Comparison of ENCODE assay signal across 8 mouse cellular contexts in the genomic region with DNA sequence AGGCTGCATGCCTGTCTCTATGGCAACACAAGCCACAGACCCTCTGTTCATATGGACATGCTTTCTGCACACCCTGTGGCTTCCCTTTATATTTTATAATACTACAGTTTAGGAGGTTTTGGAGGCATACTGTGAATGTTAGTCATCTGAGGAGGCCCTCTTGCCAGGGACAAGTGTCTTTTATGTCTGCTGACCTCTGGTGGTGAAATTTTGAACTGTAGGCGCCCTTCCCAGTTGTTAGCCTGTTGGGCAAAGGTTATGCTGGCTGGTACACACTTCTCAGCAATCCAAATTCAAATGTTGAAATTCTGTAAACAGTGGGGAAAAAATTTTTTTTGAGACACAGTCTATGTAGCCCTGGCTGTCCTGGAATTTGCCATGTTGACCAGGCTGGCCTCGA. TPM values are rescaled to one million over a fixed set of nuclear protein-coding genes. Genes with fewer than 3 reads are reported as not detected.
DNase-seq lines count a peak whose midpoint lies in the region; ATAC-seq and TF ChIP-seq lines count a peak whose summit lies in the region.

No protein-coding gene starts in this region.

- no peak overlapping the region for H3K4me3 ChIP-seq in intestine, postnatal 0 days (ENCODE audit: low read depth, low read length)
- H3K4me3 ChIP-seq in limb, embryonic 10.5 days = no peak overlapping the region
- no peak overlapping the region for H3K4me3 ChIP-seq in testis, adult 2 months (ENCODE audit: control insufficient read depth, low read depth, low read length)

- no peak overlapping the region for H3K4me2 ChIP-seq in intestine, postnatal 0 days (replicated peaks; ENCODE audit: low read depth)

- 47% methylated on average over 2 of the region's 2 CpGs for WGBS in intestine, postnatal 0 days
- 48% methylated on average over 2 of the region's 2 CpGs for WGBS in limb, embryonic 10.5 days

- peak; percentile 65 to 80 for DNase-seq in urinary bladder, adult 18-20 months (ENCODE audit: low spot score in 2 of 2)
- no peak for DNase-seq in urinary bladder, adult 2 months (ENCODE audit: low spot score)
- DNase-seq in cerebellum, adult 9-10 months = peak; percentile 87
- peak; percentile 83 to 90 for DNase-seq in frontal cortex, postnatal 36 days (ENCODE audit: low spot score in 2 of 2)
- peak; percentile 87 for DNase-seq in limb, embryonic 10.5 days (ENCODE audit: low spot score)
- DNase-seq in neural tube, embryonic 10.5 days (ENCODE audit: extremely low spot score, low spot score) = peak; percentile 85

- TF ChIP-seq CTCF in intestine, postnatal 0 days (IDR thresholded peaks at IDR 0.05; ENCODE audit: low read depth) = peak; percentile 85
- peak; percentile 23; the same call in 1 of the 2 replicates for TF ChIP-seq CTCF in testis, adult 2 months (IDR thresholded peaks at IDR 0.05; ENCODE audit: control insufficient read depth, insufficient read depth, insufficient replicate concordance, low read depth, low read length)

- no peak overlapping the region; the same call in 1 of the 2 replicates for H3K27ac ChIP-seq in intestine, postnatal 0 days (ENCODE audit: low read depth, low read length)
- H3K27ac ChIP-seq in limb, embryonic 10.5 days = no peak overlapping the region
- H3K27ac ChIP-seq in testis, adult 2 months (ENCODE audit: control insufficient read depth, insufficient read depth, low read depth, low read length) = no peak overlapping the region

- H3K9me3 ChIP-seq in intestine, postnatal 0 days (ENCODE audit: control insufficient read depth) = no peaks in the 10 kb centered on the region
- H3K9me3 ChIP-seq in limb, embryonic 10.5 days (replicated peaks) = no peaks in the 10 kb centered on the region

- no peak for TF ChIP-seq POLR2A in testis, adult 2 months (IDR thresholded peaks at IDR 0.05; ENCODE audit: control insufficient read depth, low read depth, low read length)

- H3K4me1 ChIP-seq in intestine, postnatal 0 days (replicated peaks; ENCODE audit: control insufficient read depth, insufficient read depth, low read length) = no peaks in the 10 kb centered on the region
- H3K4me1 ChIP-seq in limb, embryonic 10.5 days = 0 out of 2 replicates have a peak, but pooled peaks cover 3% of the 10 kb centered on the region
- no peaks in the 10 kb centered on the region; the same call in 1 of the 2 replicates for H3K4me1 ChIP-seq in testis, adult 2 months (ENCODE audit: control insufficient read depth, insufficient read depth, low read length)

- no peaks in the 10 kb centered on the region for H3K27me3 ChIP-seq in intestine, postnatal 0 days (replicated peaks; ENCODE audit: control insufficient read depth, insufficient read depth, low read length)
- H3K27me3 ChIP-seq in limb, embryonic 10.5 days (ENCODE audit: low read depth, poor library complexity, severe bottlenecking) = no peaks in the 10 kb centered on the region
- H3K27me3 ChIP-seq in testis, adult 2 months (ENCODE audit: control insufficient read depth, insufficient read depth, low read length) = no peaks in the 10 kb centered on the region

- no peaks in the 10 kb centered on the region for H3K36me3 ChIP-seq in intestine, postnatal 0 days (ENCODE audit: control insufficient read depth, insufficient read depth)
- H3K36me3 ChIP-seq in limb, embryonic 10.5 days = peaks cover 7% of the 10 kb centered on the region; the same call in 1 of the 2 replicates
- H3K36me3 ChIP-seq in testis, adult 2 months (ENCODE audit: control insufficient read depth, insufficient read depth, low read length) = no peaks in the 10 kb centered on the region

- H3K9ac ChIP-seq in intestine, postnatal 0 days (ENCODE audit: low read depth, low read length) = no peak overlapping the region

- no peak for ATAC-seq in intestine, postnatal 0 days

RNA-seq across cellular contexts. Expression of a gene that starts 2.7 kb away (rescaled TPM):
- 0.53 and 0.62 TPM in 2 replicates for polyA plus RNA-seq in urinary bladder, adult 2 months (2012; rRNA removed)
- 0.35 and 0.50 TPM in 2 replicates for polyA plus RNA-seq in intestine, postnatal 0 days (2015; fragmentation: Nextera tagmentation; extraction: Ambion mirVana)
- polyA plus RNA-seq in limb, embryonic 10.5 days (2016; fragmentation: Nextera tagmentation; extraction: Ambion mirVana) = 0.15 TPM in 1 of 2 replicates, not detected in the other
- polyA plus RNA-seq in testis, adult 2 months (2012; rRNA removed) = 131 and 168 TPM in 2 replicates

RNA-seq across cellular contexts. Expression of a gene that starts 16.3 kb away (rescaled TPM):
- polyA plus RNA-seq in urinary bladder, adult 2 months (2012; rRNA removed) = 145 and 166 TPM in 2 replicates
- polyA plus RNA-seq in intestine, postnatal 0 days (2015; fragmentation: Nextera tagmentation; extraction: Ambion mirVana) = 394 and 398 TPM in 2 replicates
- polyA plus RNA-seq in limb, embryonic 10.5 days (2016; fragmentation: Nextera tagmentation; extraction: Ambion mirVana) = 57.6 and 60.5 TPM in 2 replicates
- polyA plus RNA-seq in testis, adult 2 months (2012; rRNA removed) = 18.5 and 19.7 TPM in 2 replicates

RNA-seq across cellular contexts. Expression of a gene that starts 27.8 kb away (rescaled TPM):
- polyA plus RNA-seq in urinary bladder, adult 2 months (2012; rRNA removed) = 328 and 432 TPM in 2 replicates
- polyA plus RNA-seq in intestine, postnatal 0 days (2015; fragmentation: Nextera tagmentation; extraction: Ambion mirVana) = 109 and 115 TPM in 2 replicates
- 230 and 235 TPM in 2 replicates for polyA plus RNA-seq in limb, embryonic 10.5 days (2016; fragmentation: Nextera tagmentation; extraction: Ambion mirVana)
- 1,040 and 1,129 TPM in 2 replicates for polyA plus RNA-seq in testis, adult 2 months (2012; rRNA removed)

RNA-seq across cellular contexts. Expression of a gene that starts 36.5 kb away (rescaled TPM):
- polyA plus RNA-seq in urinary bladder, adult 2 months (2012; rRNA removed) = 19.1 and 24.2 TPM in 2 replicates
- polyA plus RNA-seq in intestine, postnatal 0 days (2015; fragmentation: Nextera tagmentation; extraction: Ambion mirVana) = 5.6 and 5.8 TPM in 2 replicates
- 9.1 and 9.8 TPM in 2 replicates for polyA plus RNA-seq in limb, embryonic 10.5 days (2016; fragmentation: Nextera tagmentation; extraction: Ambion mirVana)
- polyA plus RNA-seq in testis, adult 2 months (2012; rRNA removed) = 17.0 and 18.5 TPM in 2 replicates

Comparison
In these comparisons a context has a peak if more than half of its experiments do, and no peak if none do; other contexts are left out.
1. RNA of a gene that starts 2.7 kb away (polyA plus RNA-seq): 131 to 168 TPM in testis, adult 2 months; 0.53 to 0.62 TPM in urinary bladder, adult 2 months, 0.35 to 0.50 TPM in intestine, postnatal 0 days and 0.15 TPM in limb, embryonic 10.5 days; every median in the first group is over 10 times any median in the second.